Mouse (Mus musculus): ENCODE data around the gene Fgfr2.
A peak's percentile ranks its signal among the peaks of the same experiment; 100 is the strongest.

Gene Fgfr2

GRCm38 (mm10) chr7:132181042-132181441 lies 942.1 kb downstream of the Fgfr2 start:
- DNase-seq = peak; percentile 33

DNA sequence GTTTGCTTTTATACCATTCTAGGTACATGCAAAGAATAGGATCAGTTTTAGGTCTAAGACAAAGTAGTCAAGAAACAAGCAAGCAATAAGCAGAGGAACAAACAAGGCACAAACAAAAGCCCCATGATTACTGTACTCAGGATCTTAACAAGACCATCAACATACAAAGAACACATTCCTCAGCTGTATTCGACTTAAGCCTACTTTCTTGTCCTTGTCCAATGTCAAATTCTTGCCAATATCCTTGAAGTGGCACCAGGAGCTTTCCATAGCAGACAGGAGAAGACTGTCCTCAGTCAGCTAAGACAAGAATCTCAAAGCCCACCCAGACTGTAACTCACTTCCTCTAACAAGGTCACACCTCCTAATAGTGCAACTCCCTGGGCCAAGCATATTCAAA lies 944.1 kb downstream of the Fgfr2 start:
- DNase-seq = no peak

DNA sequence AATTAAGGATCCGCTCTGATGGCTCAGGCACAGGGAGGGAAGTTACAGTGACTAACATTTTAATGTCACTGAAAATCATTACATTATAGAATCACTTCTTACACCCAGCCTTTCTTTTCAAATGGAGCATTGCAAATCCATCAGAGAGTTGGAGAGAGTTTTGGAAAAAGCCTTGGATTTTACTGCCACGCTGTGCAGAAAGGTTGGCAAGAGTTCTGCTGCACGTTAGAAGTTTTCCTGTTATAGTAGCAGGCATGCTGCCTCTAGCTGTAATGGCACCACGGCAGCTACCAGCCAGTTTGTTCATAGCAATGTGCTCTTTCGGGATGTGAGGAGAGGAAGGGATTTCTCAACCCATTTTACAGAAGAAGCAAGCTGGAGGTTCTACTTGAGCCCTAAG lies 948.4 kb downstream of the Fgfr2 start:
- DNase-seq = no peak

- no peak for DNase-seq
Measured at GRCm38 (mm10) chr7:132174296-132174695, 948.9 kb downstream of the Fgfr2 start.

DNA sequence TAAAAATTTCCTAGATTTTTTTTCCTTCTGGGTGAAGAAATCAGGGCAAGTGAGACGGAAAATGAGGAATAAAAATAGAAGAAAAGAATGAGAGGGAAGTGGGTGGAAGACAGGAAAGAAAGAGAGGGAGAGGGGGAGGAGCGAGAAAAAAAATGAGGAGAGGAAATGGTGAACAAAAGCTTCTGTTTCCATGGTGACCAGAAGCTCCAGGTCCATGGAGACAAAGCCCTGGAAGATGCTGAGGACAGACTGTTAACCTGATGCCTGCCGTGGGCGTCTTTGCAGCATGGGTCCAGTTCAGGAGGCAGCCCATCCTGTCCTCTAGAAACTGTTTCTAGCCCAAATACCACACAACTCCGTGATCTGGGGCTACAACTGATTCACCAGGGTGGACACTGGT lies 950.9 kb downstream of the Fgfr2 start:
- no peak for DNase-seq

GRCm38 (mm10) chr7:132171716-132172115 lies 951.4 kb downstream of the Fgfr2 start:
- DNase-seq = no peak

- no peak for DNase-seq
Measured at GRCm38 (mm10) chr7:132169419-132170169, 953.6 kb downstream of the Fgfr2 start.

DNA sequence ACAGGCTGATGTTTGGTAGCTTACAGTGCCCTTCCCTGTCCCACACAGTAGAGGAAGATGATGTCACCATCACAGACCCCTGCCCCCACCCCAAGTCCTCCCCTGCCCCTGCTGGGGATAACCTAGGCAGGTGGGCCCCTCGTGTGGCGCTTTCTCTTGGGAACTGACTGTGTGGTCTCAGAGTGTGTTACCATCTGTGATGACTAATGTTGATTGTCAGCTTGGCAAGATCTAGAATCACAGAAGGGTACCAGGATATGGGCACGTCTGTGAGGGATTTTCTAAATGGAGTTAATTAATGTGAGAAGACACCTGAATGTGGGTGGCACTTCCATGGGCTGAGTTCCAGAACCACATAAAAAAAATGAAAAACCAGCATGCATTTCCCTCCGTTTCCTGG lies 955.9 kb downstream of the Fgfr2 start:
- peak; percentile 55 for DNase-seq

- no peak for DNase-seq
Measured at GRCm38 (mm10) chr7:132162254-132162653, 960.9 kb downstream of the Fgfr2 start.

- DNase-seq = no peak
Measured at GRCm38 (mm10) chr7:132158321-132159025, 964.7 kb downstream of the Fgfr2 start.

DNA sequence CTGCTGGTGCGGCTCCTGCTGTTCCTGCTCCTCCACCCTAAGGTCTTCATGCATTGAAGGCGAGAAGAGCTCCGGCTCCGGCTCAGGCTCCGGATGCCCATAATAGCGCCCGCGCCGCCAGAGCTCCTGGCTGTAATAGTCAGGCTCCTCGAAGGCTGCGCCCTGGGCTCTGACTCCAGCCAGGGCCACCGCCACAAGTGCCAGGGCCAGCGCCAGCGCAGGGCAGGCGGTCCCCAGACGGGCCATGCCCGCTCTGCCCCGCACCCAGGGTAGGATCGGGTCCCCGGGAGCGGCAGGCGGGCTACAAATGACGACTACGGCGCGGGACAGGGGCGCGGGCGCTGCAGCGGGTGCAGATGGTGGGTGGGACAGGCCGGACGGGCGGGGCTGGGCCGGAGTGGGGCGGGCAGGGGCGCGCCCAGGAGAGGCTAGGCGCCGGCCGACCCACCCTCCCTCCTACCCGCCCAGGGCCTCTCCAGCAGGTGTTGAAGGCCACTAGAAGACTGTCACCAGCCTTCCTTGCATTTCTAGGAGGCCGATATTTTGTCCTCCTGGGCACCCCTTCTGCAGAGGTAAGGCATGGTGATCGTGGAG lies 968.7 kb downstream of the Fgfr2 start, which contains the start of gene Cpxm2:
Cpxm2 (minus strand) TSS at position 372 of the 594 bp plus-strand sequence.
- no peak for DNase-seq

GRCm38 (mm10) chr7:132153725-132154147 lies 969.4 kb downstream of the Fgfr2 start:
- peak; percentile 73 for DNase-seq

GRCm38 (mm10) chr7:132145227-132145800 lies 977.8 kb downstream of the Fgfr2 start:
- no peak for DNase-seq

DNA sequence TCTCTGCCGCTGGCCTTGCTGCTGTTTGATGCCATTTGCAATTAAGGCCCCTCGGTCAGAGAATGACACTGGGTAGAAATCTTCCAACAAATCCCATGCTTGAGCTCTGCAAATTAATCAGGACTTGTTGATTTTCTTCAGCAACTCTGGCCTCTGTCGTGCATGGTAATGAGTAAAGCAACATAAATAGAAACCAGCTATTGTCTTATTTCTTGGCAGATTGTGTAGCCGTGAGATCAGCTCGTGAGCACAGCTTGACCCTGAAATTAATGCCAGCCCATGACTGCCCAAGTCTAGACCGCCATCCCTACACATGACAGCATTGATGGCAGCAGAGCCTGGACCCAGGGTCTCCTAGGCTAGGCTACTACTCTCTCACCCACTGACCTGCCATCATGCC lies 994.5 kb downstream of the Fgfr2 start:
- peak; percentile 19 for DNase-seq

- no peak for DNase-seq
Measured at GRCm38 (mm10) chr7:132124948-132125347, 998.2 kb downstream of the Fgfr2 start.

DNA sequence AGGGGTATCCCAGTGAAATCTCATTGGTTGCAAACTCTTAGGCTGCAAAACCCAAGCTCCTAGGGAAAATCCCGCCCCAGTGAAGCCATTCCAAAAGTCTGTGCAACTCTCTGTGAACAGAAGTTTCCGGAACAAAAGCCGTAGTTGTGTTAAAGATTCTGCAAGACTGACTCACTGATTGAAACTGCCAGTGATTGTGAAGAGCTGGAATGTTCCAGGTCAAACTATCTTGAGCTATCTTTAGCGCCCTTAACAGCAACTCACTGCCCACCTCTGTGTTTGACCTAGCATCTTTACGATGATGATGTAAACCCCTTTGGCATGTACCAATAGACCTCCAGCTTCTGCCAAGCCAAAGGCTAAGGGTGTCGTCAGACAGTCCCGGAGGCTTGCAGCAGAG lies 999.9 kb downstream of the Fgfr2 start:
- no peak for DNase-seq

DNA sequence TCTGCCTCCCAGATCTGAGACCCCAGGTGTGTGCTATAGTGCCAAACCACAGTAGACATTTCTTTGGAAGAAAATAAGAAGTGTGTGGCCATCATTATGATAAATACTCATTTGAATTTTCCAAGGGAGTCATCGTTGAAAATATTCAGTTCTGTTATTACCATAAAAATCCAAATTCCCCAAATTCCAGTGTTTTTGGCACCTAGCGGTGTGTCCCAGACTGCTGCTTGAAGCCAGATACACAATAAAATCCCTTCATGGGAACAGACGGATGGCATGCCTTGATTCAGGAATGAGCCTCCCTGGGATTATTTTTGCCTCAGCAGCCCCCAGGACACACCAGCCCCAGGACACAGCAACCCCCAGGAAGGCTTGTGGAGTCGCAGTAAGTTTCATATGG lies 1003.3 kb downstream of the Fgfr2 start:
- DNase-seq = no peak

GRCm38 (mm10) chr7:132111770-132112169 lies 1011.4 kb downstream of the Fgfr2 start:
- DNase-seq = no peak

DNA sequence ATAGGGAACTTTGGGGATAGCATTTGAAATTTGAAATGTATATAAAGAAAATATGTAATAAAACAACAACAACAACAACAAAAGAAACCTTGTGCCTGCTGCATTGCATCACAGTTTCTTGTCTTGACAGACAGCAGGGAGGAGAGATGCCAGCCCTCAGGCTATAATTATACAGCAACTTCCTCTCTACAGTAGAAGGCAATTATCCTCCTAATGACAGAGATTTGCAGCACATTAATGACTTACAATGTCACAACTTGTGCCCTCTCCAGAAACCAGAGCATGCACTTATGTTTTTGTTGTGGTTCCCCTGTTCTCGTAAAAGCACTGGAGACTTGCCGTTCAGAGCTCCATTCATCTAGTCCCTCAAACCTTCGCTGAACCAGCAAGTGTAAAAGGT lies 1012.8 kb downstream of the Fgfr2 start:
- no peak for DNase-seq

DNA sequence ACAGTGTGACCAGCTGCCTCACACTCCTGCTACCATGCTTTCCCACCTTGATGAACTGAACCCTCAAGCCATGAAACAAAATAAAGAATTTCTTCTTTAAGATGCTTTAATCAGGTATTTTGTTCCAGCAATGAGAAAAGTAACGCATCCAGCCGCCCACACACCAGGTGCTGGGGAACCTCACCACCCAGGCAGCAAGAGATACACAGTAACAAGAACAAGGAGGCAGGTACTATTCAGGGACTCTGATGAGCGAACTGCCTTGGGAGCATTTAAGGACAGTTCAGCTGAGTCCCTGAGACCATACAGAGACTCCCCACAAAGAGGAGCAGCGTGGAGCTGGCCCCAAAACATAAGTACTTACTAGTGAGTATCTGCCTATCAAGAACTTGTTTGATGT lies 1016.3 kb downstream of the Fgfr2 start:
- peak; percentile 51 for DNase-seq

DNA sequence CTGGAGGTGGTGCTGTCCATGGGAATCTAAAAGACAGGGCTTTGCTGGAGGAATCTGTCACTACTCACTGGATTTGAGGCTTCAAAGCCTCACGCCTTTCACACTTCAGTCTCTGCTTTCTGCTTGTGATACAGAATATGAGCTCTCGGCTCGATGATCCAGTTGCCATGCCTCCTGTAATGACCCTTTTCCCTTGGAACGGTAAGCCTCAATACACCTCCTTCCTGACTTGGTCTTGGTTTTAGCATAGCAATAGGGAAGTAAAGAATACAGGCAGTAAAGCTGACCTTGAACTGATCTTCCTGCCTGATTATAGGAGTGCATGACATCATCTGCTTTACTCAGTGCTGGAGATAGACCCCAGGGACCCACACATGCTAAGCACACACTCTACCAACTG lies 1017.8 kb downstream of the Fgfr2 start:
- no peak for DNase-seq

GRCm38 (mm10) chr7:132098441-132098840 lies 1024.7 kb downstream of the Fgfr2 start:
- DNase-seq = no peak

DNA sequence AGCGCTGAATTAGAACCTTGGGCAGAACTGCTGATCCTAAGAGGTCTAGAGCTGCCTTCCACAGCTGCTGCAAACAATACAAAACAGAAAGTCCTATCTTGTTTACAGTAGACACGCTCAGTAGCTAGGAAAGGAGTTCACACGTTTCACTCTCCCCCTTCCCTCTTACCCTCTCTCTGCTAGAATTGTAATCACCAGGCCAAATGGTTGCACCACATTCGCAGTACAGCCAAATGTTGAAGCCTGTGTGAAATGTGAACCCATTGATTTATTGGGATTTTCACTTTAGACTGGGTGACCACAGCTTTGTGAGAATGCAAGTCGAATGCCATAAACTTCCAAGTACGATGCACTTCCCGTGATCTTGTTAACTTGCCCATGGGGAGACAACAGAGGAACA lies 1028.5 kb downstream of the Fgfr2 start:
- no peak for DNase-seq

DNA sequence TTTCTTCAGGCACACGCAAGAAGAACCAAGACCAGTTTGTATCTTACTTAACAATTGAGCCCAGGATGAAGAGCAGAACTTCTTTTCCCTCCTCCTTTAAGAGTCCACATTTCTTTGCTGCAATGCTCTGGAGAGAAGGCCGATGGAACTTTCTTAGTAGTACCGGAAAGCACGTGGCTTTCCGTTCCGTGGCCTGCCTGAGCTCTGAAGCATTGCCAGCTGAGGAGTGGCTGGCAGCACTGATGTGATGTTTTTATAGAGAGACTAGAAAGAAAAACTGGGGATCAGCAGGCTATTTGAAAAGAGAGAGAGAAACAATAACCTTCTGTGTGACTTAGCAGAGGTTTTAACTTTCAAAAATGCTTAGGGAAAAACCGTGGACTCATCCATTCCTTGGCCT lies 1031.6 kb downstream of the Fgfr2 start:
- DNase-seq = no peak

Measured in layer of hippocampus, adult 9-11 months (tissue).